Mouse (Mus musculus) liver, adult 2 months (tissue): ENCODE measurements around the gene 1700029P11Rik.

Experiments used
- CTCF ChIP-seq: fragments of 200-500 bp; IDR thresholded peaks from 2 replicates; pipeline ENCODE4 v1.5.1; 2011; ENCODE audit warnings: low read depth, low read length, control low read depth
- POLR2A ChIP-seq: fragments of 200-500 bp; IDR thresholded peaks from 2 replicates; pipeline ENCODE4 v1.6.1; 2011; ENCODE audit warnings: low read length, control low read depth; ENCODE audit not compliant: insufficient read depth; ENCODE audit errors: extremely low read depth

DNA sequence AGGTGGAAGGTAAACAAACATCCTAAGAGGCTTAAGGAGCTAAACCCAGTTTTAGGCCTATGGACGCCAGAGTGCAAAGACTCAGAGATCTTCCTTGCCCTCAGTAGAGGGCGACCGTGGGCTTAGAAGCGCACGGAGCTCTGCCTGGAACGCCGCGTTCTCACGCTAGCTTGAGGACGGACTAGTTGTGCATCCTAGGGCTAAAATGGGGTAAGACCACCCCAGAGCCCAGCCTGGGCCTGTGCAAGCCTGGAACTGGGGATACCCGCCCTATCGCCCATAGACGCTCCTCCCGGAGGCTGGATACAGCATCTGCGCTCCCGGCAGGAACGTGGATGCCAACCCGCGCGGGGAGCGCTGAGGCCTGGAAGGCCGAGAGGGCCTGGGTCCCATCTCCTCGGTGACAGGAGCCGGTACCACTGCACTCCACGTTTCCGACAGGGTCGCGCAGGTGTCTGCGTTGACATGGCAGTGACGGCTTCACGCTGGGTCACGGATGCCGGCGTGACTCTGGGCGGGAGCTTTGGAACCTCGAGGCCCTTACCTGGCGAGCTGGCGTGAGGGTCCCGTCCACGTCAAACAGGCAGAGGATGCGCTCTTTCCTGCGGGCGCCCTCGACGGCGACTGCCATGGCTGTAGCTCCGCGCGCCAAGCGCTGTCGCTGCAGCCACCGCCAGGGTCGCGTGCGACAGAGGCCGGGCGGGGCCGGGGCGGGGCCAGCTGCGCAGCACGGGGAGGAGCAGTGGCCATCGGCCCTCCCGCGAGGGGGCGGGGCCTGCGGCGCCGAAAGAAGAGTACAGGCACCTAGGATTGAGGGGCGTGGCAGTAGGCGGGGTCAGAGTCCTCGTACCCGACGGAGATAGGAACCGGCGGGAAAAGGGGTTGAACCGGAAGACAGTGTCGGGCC lies 19.9 kb upstream of the 1700029P11Rik start, which contains the start of gene Pmm1:
- TF ChIP-seq POLR2A (no peak), CTCF (peak; percentile 87)
